25 mouse cellular contexts compared by ENCODE assay signal in the genomic region with DNA sequence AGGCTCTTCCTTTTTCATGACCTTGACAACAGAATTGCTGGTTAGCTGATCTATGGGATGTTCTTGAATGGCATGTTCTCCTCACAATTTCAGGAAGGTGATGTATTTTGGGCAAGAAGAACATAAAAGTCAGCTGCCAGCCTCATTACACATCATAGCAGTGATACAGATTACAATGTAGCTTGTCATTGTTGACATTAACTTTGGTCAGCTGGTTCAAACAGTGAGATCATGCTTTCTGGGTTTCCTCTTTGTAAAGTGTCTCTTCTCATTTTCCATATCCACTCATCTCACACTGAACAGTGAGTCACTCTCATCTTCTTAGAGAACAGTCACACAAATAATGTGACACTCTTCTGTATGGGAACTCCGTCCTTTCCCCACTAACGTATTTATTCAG. TPM values are rescaled to one million over a fixed set of nuclear protein-coding genes. Genes with fewer than 3 reads are reported as not detected.
DNase-seq lines count a peak whose midpoint lies in the region; ATAC-seq and TF ChIP-seq lines count a peak whose summit lies in the region.
"Had no signal": no experiment of that assay in that cellular context is flagged by ENCODE, and none has a peak within 500 bp of the region (broad histone marks: within the 10 kb centered on the region; RNA-seq: fewer than 3 reads in every experiment).

No protein-coding gene starts in this region.

- no peak for TF ChIP-seq CTCF in lung, postnatal 0 days (IDR thresholded peaks at IDR 0.05)
- no peak for TF ChIP-seq CTCF in CH12.LX (conservative IDR thresholded peaks at IDR 0.05 in 1 of 2, IDR thresholded peaks at IDR 0.05 in 1 of 2; ENCODE audit: low read depth in 2 of 2, low read length in 2 of 2)
- TF ChIP-seq CTCF in gastrocnemius, adult 2 months (IDR thresholded peaks at IDR 0.05), result no peak

- 75% methylated on average over 2 of the region's 2 CpGs for WGBS in lung, postnatal 0 days
- 80% methylated on average over 2 of the region's 2 CpGs for WGBS in macrophage (ENCODE audit: missing documents)

- no peak overlapping the region for H3K27ac ChIP-seq in lung, postnatal 0 days (ENCODE audit: low read length)
- no peak overlapping the region for H3K27ac ChIP-seq in CH12.LX (ENCODE audit: insufficient read depth, low read depth)
- peak overlapping the region; percentile 44 for H3K27ac ChIP-seq in macrophage
- H3K27ac ChIP-seq in gastrocnemius, adult 2 months, result no peak overlapping the region
- H3K27ac ChIP-seq: embryonic facial prominence, embryonic 13.5 days; forebrain, embryonic 12.5 days; heart, embryonic 13.5 days; hindbrain, embryonic 12.5 days had no signal

- H3K4me1 ChIP-seq in lung, postnatal 0 days (ENCODE audit: insufficient read depth, low read depth, low read length), result no peaks in the 10 kb centered on the region
- H3K4me1 ChIP-seq in CH12.LX (ENCODE audit: control insufficient read depth in 1 of 2, insufficient read depth in 2 of 2), result 0 out of 4 replicates have a peak, but pooled peaks cover 0 to 5% of the 10 kb centered on the region in 2 experiments
- H3K4me1 ChIP-seq: embryonic facial prominence, embryonic 13.5 days; forebrain, embryonic 12.5 days; hindbrain, embryonic 12.5 days had no signal

- dilution Hi-C loops in CH12.LX (cut with MboI; ENCODE audit: extremely low pct_ligation_motif_present, extremely low pct_unique_long_range_greater_than_20kb, low sequenced_read_pairs), result no loop called here

- peak; percentile 32 for DNase-seq in lung, postnatal 0 days (ENCODE audit: low spot score)
- no peak for DNase-seq in lung, postnatal 36 days
- no peak for DNase-seq in CH12.LX (ENCODE audit: extremely low read depth)
- DNase-seq in T-cell, adult 2 months (ENCODE audit: low spot score), result no peak
- no peak for DNase-seq in gastrocnemius, adult 2 months
- DNase-seq in ovary, postnatal 14 days (ENCODE audit: low spot score), result no peak
- DNase-seq: adrenal gland, postnatal 10 days; cerebellum, adult 11-12 months; cerebellum, adult 9-11 months; cerebellum, postnatal 36 days; gastrocnemius, postnatal 14 days; heart, postnatal 4 days had no signal

- peak; percentile 83 for ATAC-seq in lung, postnatal 0 days
- ATAC-seq: CD4-positive, CD25-positive, alpha-beta regulatory T cell, adult 4 months; forebrain, embryonic 16.5 days; hindbrain, embryonic 16.5 days; inflammation-experienced regulatory T-cells, adult 6 months had no signal

- no peaks in the 10 kb centered on the region for H3K36me3 ChIP-seq in lung, postnatal 0 days (ENCODE audit: insufficient read depth, low read length)
- H3K36me3 ChIP-seq in CH12.LX (replicated peaks in 1 of 2; ENCODE audit: control insufficient read depth in 1 of 2, insufficient read depth in 1 of 2, low read length in 1 of 2) (no peaks in the 10 kb centered on the region), macrophage (ENCODE audit: inconsistent target) (no peaks in the 10 kb centered on the region)
- H3K36me3 ChIP-seq: embryonic facial prominence, embryonic 13.5 days; forebrain, embryonic 12.5 days; heart, embryonic 13.5 days; hindbrain, embryonic 12.5 days had no signal

- no peak overlapping the region for H3K4me3 ChIP-seq in lung, postnatal 0 days (ENCODE audit: low read depth, low read length)
- H3K4me3 ChIP-seq in CH12.LX (replicated peaks in 1 of 3; ENCODE audit: low read depth in 2 of 3, low read length in 2 of 3, poor library complexity in 1 of 3) (no peak overlapping the region), macrophage (ENCODE audit: inconsistent target) (no peak overlapping the region)
- H3K4me3 ChIP-seq in gastrocnemius, adult 2 months, result no peak overlapping the region
- H3K4me3 ChIP-seq: embryonic facial prominence, embryonic 13.5 days; forebrain, embryonic 12.5 days; heart, embryonic 13.5 days; hindbrain, embryonic 12.5 days had no signal

- H3K27me3 ChIP-seq in lung, postnatal 0 days (replicated peaks; ENCODE audit: insufficient read depth, low read length), result no peaks in the 10 kb centered on the region
- no peaks in the 10 kb centered on the region for H3K27me3 ChIP-seq in CH12.LX (replicated peaks)
- H3K27me3 ChIP-seq: embryonic facial prominence, embryonic 13.5 days; forebrain, embryonic 12.5 days; heart, embryonic 13.5 days; hindbrain, embryonic 12.5 days had no signal

- TF ChIP-seq RAD21 in CH12.LX (IDR thresholded peaks at IDR 0.05; ENCODE audit: low read depth, low read length), result no peak

- peak; percentile 32; the same call in 1 of the 2 replicates for TF ChIP-seq EP300 in lung, postnatal 0 days (IDR thresholded peaks at IDR 0.05)
- no peak for TF ChIP-seq EP300 in CH12.LX (IDR thresholded peaks at IDR 0.05; ENCODE audit: low read length)

- no peak overlapping the region for H3K9ac ChIP-seq in lung, postnatal 0 days (replicated peaks; ENCODE audit: low read depth)
- H3K9ac ChIP-seq in CH12.LX (ENCODE audit: insufficient read depth, low read depth), result no peak overlapping the region
- H3K9ac ChIP-seq: embryonic facial prominence, embryonic 13.5 days; forebrain, embryonic 12.5 days; heart, embryonic 13.5 days; hindbrain, embryonic 12.5 days had no signal

- TF ChIP-seq POLR2A in CH12.LX (IDR thresholded peaks at IDR 0.05; ENCODE audit: low read depth, low read length), result no peak

- H3K4me2 ChIP-seq in lung, postnatal 0 days (replicated peaks; ENCODE audit: low read depth, low read length), result no peak overlapping the region
- no peak overlapping the region for H3K4me2 ChIP-seq in CH12.LX (ENCODE audit: insufficient read depth, low read depth, poor library complexity, severe bottlenecking)
- H3K4me2 ChIP-seq: embryonic facial prominence, embryonic 13.5 days; forebrain, embryonic 12.5 days; heart, embryonic 13.5 days; hindbrain, embryonic 12.5 days had no signal

- in situ Hi-C loops in CH12.LX (cut with MboI; ENCODE audit: low pct_ligation_motif_present, low pct_unique_long_range_greater_than_20kb, low sequenced_read_pairs), result no loop called here

- H3K79me2 ChIP-seq in CH12.LX (replicated peaks; ENCODE audit: control insufficient read depth, extremely low read depth, insufficient read depth, poor library complexity, severe bottlenecking) (no peaks in the 10 kb centered on the region), macrophage (ENCODE audit: inconsistent target) (no peaks in the 10 kb centered on the region)

- H3K9me3 ChIP-seq in lung, postnatal 0 days (ENCODE audit: low read length), result no peaks in the 10 kb centered on the region
- no peaks in the 10 kb centered on the region for H3K9me3 ChIP-seq in CH12.LX (replicated peaks; ENCODE audit: low read length)
- H3K9me3 ChIP-seq: embryonic facial prominence, embryonic 13.5 days; forebrain, embryonic 12.5 days; heart, embryonic 13.5 days; hindbrain, embryonic 12.5 days had no signal

- intact Hi-C loops in gastrocnemius, adult 2 months (cut with DNase I), result no loop called here

TF ChIP-seq in CH12.LX, 34 proteins besides CTCF, POLR2A, EP300 and RAD21:
- TF ChIP-seq NELFE (IDR thresholded peaks at IDR 0.05; ENCODE audit: low read depth, low read length) (no peak), USF2 (conservative IDR thresholded peaks at IDR 0.05; ENCODE audit: low read depth, low read length) (no peak), CHD1 (IDR thresholded peaks at IDR 0.05; ENCODE audit: low read depth, low read length) (no peak), ETS1 (conservative IDR thresholded peaks at IDR 0.05; ENCODE audit: low read depth, low read length) (peak; percentile 45; the same call in 1 of the 2 replicates), NRF1 (IDR thresholded peaks at IDR 0.05; ENCODE audit: low read depth, low read length) (no peak), ZKSCAN1 (IDR thresholded peaks at IDR 0.05; ENCODE audit: borderline replicate concordance, low read depth, low read length) (no peak), IRF4 (IDR thresholded peaks at IDR 0.05; ENCODE audit: low read depth, low read length) (no peak)

RNA-seq across cellular contexts. Expression of a gene that starts 4.9 kb away (rescaled TPM):
- not detected in 2 replicates for polyA plus RNA-seq in lung, postnatal 0 days (2015; fragmentation: Nextera tagmentation; extraction: Ambion mirVana)
- not detected in 2 replicates for total RNA-seq in CH12.LX (2012; rRNA removed)
- not detected in 2 replicates for total RNA-seq in CH12.LX (2014; rRNA removed)
- not detected in 2 replicates for polyA plus RNA-seq in CH12.LX (2012; ENCODE audit: insufficient read length, low read depth)
- 1 to 10 TPM in 2 of 26 experiments, not detected in 24; 1.1 to 1.5 TPM for total RNA-seq in macrophage (2018; cell fraction: chromatin; rRNA removed)
- total RNA-seq in macrophage (2018; cell fraction: cytosol; rRNA removed), result not detected
- not detected for total RNA-seq in macrophage (2018; cell fraction: nucleus; rRNA removed)
- not detected in 3 replicates for polyA plus RNA-seq in macrophage (2018)
- total RNA-seq in gastrocnemius, adult 2 months (2021), result not detected
- total RNA-seq: adrenal gland, postnatal 10 days; adrenal gland, postnatal 4 days; gastrocnemius, postnatal 14 days; granulocyte monocyte progenitor cell, adult 5-6 weeks; heart, postnatal 4 days; MEL had no signal
- polyA plus RNA-seq: CD4-positive, CD25-positive, alpha-beta regulatory T cell, adult 4 months; embryonic facial prominence, embryonic 13.5 days; forebrain, embryonic 12.5 days; forebrain, embryonic 16.5 days; frontal cortex, adult 2 months; heart, embryonic 13.5 days; hindbrain, embryonic 12.5 days; hindbrain, embryonic 16.5 days; inflammation-experienced regulatory T-cells, adult 6 months had no signal

RNA-seq across cellular contexts. Expression of a gene that starts 51.3 kb away (rescaled TPM):
- 7.9 and 11.1 TPM in 2 replicates for polyA plus RNA-seq in lung, postnatal 0 days (2015; fragmentation: Nextera tagmentation; extraction: Ambion mirVana)
- total RNA-seq in CH12.LX (2012; rRNA removed) (3.5 and 4.7 TPM in 2 replicates), CH12.LX (2014; rRNA removed) (3.0 and 3.3 TPM in 2 replicates)
- polyA plus RNA-seq in CH12.LX (2012; ENCODE audit: insufficient read length, low read depth) (4.1 and 4.9 TPM in 2 replicates), macrophage (2018) (3.8 to 5.7 TPM (median 4.5 TPM) in 3 replicates)
- total RNA-seq in macrophage (2018; cell fraction: chromatin; rRNA removed), result 10 to 100 TPM in 21 of 26 experiments, 1 to 10 TPM in 5; 4.0 to 22.5 (median 17.3) TPM
- total RNA-seq in macrophage (2018; cell fraction: cytosol; rRNA removed), result 1 to 10 TPM; 1.5 to 6.5 (median 4.2) TPM
- 10 to 100 TPM in 17 of 26 experiments, 1 to 10 TPM in 9; 4.7 to 21.3 (median 12.6) TPM for total RNA-seq in macrophage (2018; cell fraction: nucleus; rRNA removed)
- 10 to 100 TPM; 14.6 to 25.8 TPM for total RNA-seq in gastrocnemius, adult 2 months (2021)
